Mouse (Mus musculus) gastrocnemius, adult 18-20 months (tissue): Measurements from ENCODE around the gene P2ry12. TPM values are rescaled to one million over a fixed set of nuclear protein-coding genes. Genes with fewer than 3 reads are reported as not detected.
A peak's percentile ranks its signal among the peaks of the same experiment; 100 is the strongest.

Experiments used
- DNase-seq: peaks from one replicate; pipeline ENCODE4 v3.0.0; 2021; ENCODE audit warnings: low spot score
- total RNA-seq, 2 experiments: library from RNA; stranded (reverse); gene quantifications; 2 replicates each; pipeline ENCODE4 v1.2.3; 2021

The P2ry12 gene
- total RNA-seq, 2 experiments from 2014 or later, result 0.27 to 0.69 TPM

- DNase-seq, result no peak
Measured at GRCm38 (mm10) chr3:59185662-59186061, 77.0 kb downstream of the P2ry12 start.

DNA sequence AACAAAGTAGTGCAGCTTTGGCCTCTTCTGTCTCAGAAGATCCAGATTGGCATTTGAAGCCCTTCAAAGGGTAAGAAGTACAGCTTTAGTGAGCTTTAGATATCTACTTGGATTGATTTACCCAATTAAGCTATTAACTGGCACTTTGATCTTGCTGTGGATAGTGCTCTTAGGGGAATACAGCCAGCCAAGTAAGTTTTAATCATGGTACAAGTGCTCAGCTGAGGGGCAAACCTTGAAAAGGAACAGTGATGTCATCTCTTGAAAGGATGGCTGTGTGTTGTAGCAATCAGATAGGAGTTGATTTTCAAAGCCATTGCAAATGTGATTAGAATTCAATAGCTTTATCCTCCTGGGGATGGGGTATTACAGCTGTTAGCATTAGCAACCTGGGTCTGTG, 80.5 kb downstream of the P2ry12 start:
- DNase-seq, result no peak

GRCm38 (mm10) chr3:59181134-59181533, 81.5 kb downstream of the P2ry12 start:
- DNase-seq, result no peak

DNA sequence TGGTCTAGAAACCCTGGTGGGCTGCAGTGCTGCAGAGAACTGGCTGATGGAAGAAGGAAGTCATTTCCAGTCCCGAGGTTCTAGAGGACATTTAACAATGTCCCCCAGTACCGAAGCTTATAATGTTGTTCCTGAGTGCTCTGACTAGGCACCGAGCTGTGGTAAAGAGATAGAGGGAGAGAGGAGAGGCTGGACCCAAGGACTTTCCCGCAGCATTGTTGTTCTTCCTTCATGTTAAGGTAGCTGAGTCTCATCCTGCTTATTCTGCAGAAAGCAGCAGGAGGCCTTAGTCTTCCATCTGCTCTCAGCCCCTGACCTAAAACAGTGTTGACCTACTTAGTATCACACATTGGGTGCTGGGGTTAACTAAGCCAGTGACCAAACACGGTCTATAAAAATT, 85.8 kb downstream of the P2ry12 start:
- no peak for DNase-seq

GRCm38 (mm10) chr3:59175234-59175633, 87.4 kb downstream of the P2ry12 start:
- DNase-seq, result peak; percentile 11

GRCm38 (mm10) chr3:59174426-59175154, 88.1 kb downstream of the P2ry12 start:
- DNase-seq, result no peak

- no peak for DNase-seq
Measured at GRCm38 (mm10) chr3:59169921-59170627, 92.6 kb downstream of the P2ry12 start.

- DNase-seq, result no peak
Measured at GRCm38 (mm10) chr3:59169215-59169614, 93.5 kb downstream of the P2ry12 start.

DNA sequence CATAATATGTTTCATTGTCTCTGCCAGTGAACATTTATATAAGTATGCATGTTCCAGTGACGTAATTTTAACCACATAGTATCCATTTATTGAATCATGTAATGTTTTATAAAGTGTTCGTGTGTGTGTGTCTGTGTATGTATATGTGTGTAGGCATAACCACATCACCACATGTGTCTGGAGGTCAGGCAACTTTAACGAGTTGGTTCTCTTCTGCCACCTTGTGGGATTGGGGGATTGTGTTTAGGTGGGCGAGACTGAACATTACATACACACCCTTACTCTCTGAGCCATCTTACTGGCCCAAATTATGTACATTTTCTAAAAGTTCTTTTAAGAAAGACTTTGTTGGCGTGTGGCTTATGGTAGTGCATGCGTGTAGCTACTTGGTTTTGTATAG, 94.2 kb downstream of the P2ry12 start:
- no peak for DNase-seq

- no peak for DNase-seq
Measured at GRCm38 (mm10) chr3:59167417-59168054, 95.1 kb downstream of the P2ry12 start.

Other genes with a start within 250 kb of the P2ry12 start
- under 1 TPM in 1 of 2 experiments, not detected in 1; 0.09 TPM for gene Gpr171, start 161.1 kb downstream of the P2ry12 start, total RNA-seq
- 1 to 10 TPM; 1.2 to 1.8 TPM for gene P2ry14, start 109.3 kb downstream of the P2ry12 start, total RNA-seq
- not detected for gene Gpr87, start 67.8 kb downstream of the P2ry12 start, total RNA-seq
- gene P2ry13, start 52.0 kb downstream of the P2ry12 start, total RNA-seq, result under 1 TPM in 1 of 2 experiments, not detected in 1; 0.33 TPM
- 1 to 10 TPM; 1.6 to 3.2 TPM for gene Igsf10, start 81.5 kb upstream of the P2ry12 start, total RNA-seq